Mouse (Mus musculus) liver, postnatal 0 days (tissue): ENCODE results near the gene Mylk.

Experiments used
- CTCF ChIP-seq: sonication (generic); IDR thresholded peaks from 2 replicates; pipeline ENCODE4 v1.5.1; 2016; ENCODE audit warnings: antibody characterized with exemption, low read depth
- EP300 ChIP-seq: IDR thresholded peaks from 2 replicates; pipeline ENCODE4 v1.6.1; 2016; ENCODE audit warnings: antibody characterized with exemption, low read depth, mild to moderate bottlenecking

GRCm38 (mm10) chr16:35023138-35023735 lies 278.2 kb downstream of the Mylk start:
- no peak for TF ChIP-seq CTCF
- TF ChIP-seq EP300: no peak
